Mouse (Mus musculus) spleen, adult 2 months (tissue): ENCODE measurements around the gene Ccdc60.

Experiments used
- CTCF ChIP-seq: fragments of 200-500 bp; IDR thresholded peaks from 2 replicates; pipeline ENCODE4 v1.5.1; 2011; ENCODE audit warnings: mild to moderate bottlenecking, inconsistent platforms; ENCODE audit not compliant: insufficient read depth, insufficient read length, insufficient replicate concordance; ENCODE audit errors: extremely low read depth
- POLR2A ChIP-seq: fragments of 200-500 bp; IDR thresholded peaks from 2 replicates; pipeline ENCODE4 v1.6.1; 2011; ENCODE audit warnings: low read depth, low read length, inconsistent platforms

GRCm38 (mm10) chr5:116262689-116263088, 26.1 kb downstream of the Ccdc60 start:
- no peak for TF ChIP-seq CTCF
- TF ChIP-seq POLR2A: no peak
